Mouse (Mus musculus) effector memory CD4-positive, alpha-beta T cell, adult 5 months (primary cell): ENCODE measurements around the gene Pde4dip. TPM values are rescaled to one million over a fixed set of nuclear protein-coding genes. Genes with fewer than 3 reads are reported as not detected.

Experiments used
- polyA plus RNA-seq: library from polyadenylated mRNA; unstranded; fragments of 100-300 nt; shearing (Covaris generic); gene quantifications from one replicate; pipeline ENCODE4 v1.2.1, GENCODE M21; 2017

Gene Pde4dip
- 20.7 TPM for polyA plus RNA-seq

DNA sequence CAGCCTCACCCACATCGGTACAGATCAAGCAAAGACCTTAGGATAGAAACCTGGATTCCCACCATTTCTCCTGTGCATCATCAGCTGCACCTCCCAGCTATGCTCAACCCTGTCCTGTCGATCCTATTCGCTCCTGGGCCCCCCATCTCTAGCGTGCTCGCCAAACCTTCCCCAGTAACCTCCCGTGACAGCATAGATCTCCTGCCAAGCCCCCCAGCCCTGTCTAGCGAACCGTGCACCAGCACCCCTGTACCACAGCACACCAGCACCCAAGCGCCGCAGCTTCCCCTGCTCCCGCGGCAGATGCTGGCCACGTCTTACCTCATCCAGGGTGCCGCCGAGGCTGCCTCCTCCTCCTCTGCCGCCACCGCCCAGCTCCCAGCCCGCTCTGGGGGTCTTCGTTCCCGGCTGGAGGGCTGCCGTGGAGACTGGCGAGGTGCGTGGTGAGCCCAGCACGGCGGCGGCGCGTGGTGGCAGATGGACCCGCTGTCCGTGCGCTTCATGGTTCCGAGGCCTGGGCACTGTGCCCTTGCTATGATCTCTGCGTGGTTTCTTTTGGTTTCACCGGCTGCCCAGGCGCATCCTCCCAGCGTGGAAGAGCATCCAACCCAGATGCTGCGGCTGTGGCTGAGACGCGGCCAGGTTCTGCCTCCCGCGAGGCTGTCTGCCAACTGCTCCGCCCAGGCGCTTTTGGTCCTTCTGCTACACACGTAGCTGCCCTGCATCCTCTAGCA lies at the start of gene Pde4dip:
Gene Pde4dip (minus strand): TSS at position 540 of the 734 bp plus-strand sequence.

DNA sequence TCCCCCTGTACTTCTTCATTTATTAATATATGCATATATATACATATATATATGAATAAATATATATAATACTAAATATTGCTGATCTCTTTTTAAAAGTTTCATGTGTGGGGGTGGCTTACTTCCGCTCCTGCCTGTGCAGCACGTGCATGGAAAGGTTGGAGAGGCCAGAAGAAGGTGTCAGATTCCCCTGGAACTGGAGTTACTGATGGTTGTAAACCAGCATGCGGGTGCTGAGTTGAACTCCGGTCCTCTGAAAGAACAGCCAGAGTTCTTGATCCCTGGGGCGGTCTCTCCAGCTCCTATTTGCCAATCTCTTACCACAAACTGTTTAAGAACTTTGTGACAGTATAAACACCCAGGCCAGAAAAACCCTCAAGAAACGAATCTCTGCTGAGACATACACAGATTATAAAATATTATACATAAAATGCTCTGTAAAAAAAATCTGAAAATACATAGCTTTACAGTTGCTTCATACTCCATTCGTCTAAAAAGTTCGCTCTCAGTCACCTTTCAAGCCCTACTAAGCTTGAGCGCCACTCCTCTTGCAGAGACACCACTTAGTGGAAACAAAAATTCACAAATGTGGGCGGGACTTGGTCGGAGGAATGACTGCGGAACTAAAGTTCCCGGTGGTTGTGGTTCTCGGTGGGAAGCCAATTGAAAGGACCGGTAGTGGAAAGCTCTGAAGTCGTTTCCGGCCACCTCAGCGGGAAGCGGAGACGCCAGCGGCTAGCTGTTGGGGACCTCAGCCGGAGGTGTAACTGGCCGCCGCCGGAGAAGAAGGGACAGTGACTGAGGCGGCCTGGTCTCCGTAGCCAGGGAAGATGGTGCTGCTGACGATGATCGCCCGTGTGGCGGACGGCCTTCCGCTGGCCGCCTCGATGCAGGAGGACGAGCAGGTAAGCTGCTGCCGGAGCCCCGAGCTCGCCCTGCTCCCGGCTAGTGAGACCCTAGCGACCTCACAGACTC lies 12.3 kb upstream of the Pde4dip start, which contains the start of gene Sec22b:
Gene Sec22b (plus strand): TSS at position 675 of the 975 bp plus-strand sequence.

DNA sequence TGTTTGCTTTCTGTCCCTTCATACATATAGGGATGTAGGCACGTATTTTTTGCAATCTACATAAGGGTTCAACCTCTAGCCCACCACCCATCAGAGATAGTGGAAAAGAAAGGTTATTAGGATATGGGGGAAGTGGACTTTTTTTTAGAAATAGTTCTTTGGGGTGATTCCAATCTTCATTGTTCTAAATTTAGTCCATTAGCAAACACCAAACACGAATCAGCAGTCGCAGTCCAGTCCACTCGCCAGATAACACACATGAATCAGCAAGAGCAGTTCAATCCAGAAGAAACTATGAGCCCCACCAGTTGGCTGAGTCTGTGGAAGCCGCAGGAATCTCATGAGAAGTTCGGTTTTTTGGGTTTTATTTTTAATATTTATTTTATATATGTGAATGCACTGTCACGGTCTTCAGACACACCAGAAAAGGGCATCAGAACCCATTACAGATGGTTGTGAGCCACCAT lies 213.8 kb downstream of the Pde4dip start, which contains the start of gene Gm17651:
Gene Gm17651 (minus strand): TSS at position 51 of the 467 bp plus-strand sequence.

DNA sequence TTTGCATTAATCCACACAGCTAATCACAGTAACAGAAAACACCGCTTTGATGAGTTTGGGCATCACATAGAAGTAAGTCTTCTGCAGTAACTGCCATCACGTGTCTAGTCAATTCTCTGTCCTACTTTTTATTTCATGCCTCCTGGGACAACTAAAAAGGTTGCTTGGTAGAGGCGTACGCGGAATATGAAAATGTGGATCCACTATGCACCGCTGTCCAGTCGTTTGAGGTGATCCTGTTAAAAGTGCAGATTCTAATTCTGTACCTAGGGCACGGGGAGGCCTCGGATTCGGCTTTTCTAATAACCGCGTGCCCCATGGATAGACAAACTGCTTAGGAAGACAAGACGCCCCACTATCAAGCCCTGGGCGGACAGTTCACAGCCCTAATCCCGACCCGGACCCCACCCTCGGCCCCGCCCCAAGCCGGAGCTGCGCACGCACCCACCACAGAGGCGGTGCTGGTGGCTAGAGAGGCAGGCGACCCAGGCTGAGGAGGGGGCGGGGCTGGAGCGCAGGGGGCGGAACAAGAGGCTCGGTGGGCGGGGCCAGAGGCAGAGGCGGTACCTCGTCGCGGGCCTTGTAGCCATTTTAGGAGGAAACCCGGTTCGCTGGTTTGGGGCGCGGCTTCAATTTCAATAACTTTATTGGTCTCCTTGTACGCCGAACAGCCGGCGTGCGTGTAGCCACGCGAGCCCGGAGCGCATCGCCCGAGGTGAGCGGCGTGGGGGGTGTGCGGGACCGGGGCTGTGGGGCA lies 230.7 kb downstream of the Pde4dip start, which contains the start of gene Prkab2:
Gene Prkab2 (plus strand): TSS at position 539 of the 757 bp plus-strand sequence.

Other genes with a start within 250 kb of the Pde4dip start
- gene Prkab2, start 230.5 kb downstream of the Pde4dip start, polyA plus RNA-seq: 5.3 TPM
- not detected for gene Gm17651, start 214.0 kb downstream of the Pde4dip start, polyA plus RNA-seq
- gene Sec22b, start 12.5 kb upstream of the Pde4dip start, polyA plus RNA-seq: 78.1 TPM
- gene Notch2, start 124.8 kb upstream of the Pde4dip start, polyA plus RNA-seq: 29.6 TPM